Mouse (Mus musculus) v-Abl transformed pro-B cells (cell line): ENCODE measurements around the gene Gpr4.

Source experiments
- in situ Hi-C, 2 experiments: fragments of 400-800 bp; cut with MboI; formaldehyde crosslinking; loops; one replicate each; pipeline ENCODE4 v1.15.1; 2025; ENCODE audit not compliant: unreplicated experiment in 2 of 2

Gpr4 gene

DNA sequence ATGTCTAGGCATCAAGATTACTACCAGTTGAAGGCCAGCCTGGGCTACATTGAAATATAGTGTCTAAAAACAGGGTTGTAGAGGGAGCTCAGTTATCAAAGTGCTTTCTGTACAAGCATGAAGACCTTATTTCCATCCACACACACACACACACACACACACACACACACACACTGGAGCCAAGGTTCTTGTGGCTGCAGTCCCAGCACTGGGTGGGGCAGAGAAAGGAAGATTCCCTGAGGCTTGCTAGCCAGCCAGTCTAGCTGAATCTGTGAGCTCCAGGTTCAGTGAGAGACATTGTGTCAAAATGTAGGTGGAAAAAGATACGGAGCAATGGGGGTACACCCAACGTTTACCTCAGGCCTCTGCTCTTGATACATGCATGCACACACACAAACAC is 28.1 kb upstream of the Gpr4 start:
- in situ Hi-C loops, result loop anchor here (5.0 kb wide), 2 partner anchors 48 to 178 kb away; no protein-coding TSS in a partner anchor

DNA sequence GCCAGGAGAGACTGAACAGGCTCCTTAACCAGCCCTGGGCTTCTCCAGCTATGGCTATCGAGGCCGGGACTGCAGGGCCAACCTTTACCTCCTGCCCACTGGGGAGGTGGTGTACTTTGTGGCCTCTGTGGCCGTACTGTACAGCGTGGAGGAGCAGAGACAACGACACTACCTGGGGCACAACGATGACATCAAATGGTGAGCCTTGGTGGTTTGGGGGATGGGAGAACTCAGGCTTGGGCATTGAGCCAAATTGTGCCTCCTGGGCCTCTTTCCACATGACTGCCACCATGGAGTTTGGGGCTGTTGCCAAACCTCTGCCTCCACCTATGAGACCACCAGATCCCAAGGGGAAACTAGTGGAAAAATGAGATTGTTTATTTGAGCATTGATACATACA is 27.6 kb upstream of the Gpr4 start:
- in situ Hi-C loops, result loop anchor here (5.0 kb wide), 2 partner anchors 48 to 178 kb away; no protein-coding TSS in a partner anchor

DNA sequence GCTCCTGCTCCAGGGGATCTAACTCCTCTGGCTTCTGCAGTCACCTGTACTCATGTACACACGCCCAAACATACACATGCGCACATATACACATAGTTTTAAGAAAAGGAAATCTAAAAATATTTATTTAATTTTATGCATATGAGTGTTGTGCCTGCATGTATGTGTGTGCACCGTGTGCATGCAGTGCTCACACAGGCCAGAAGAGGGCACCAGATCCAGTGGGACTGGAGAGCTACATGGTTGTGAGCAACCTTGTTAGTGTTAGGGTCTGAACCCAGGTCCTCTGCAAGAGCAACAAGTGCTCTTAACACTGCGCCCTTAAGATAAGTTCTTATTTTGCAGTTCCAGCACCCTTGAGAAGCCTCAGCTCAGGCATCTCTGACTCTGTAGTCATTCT is 17.7 kb upstream of the Gpr4 start:
- in situ Hi-C loops, result loop anchor here (5.0 kb wide), 1 partner anchor 88 kb away; the partner anchor contains the start of genes Ppm1n (in 2 of the 2) and Rtn2 (in 2 of the 2)

DNA sequence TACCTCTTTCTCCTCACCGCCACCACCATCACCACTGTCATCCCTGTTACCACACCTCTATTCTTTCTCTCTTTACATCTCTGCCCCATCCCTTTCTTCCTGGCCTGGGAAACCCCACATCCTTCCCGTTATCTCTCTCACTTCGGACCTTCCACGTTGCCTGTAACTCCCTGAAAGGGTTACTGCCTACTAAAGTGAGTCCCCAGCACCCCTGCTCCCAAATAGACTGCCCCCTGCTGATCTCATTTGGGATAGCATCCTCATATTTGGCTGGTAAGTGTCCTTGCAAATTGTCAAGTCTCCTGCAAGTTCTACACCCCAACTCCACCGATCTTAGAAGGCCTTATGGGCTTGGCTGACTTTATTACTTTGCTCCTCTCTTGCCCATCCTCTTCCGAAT is 15.7 kb upstream of the Gpr4 start:
- in situ Hi-C loops, result loop anchor here in 1 of 2 experiments (5.0 kb wide), 1 partner anchor 86 kb away; the partner anchor contains the start of genes Ppm1n and Rtn2

DNA sequence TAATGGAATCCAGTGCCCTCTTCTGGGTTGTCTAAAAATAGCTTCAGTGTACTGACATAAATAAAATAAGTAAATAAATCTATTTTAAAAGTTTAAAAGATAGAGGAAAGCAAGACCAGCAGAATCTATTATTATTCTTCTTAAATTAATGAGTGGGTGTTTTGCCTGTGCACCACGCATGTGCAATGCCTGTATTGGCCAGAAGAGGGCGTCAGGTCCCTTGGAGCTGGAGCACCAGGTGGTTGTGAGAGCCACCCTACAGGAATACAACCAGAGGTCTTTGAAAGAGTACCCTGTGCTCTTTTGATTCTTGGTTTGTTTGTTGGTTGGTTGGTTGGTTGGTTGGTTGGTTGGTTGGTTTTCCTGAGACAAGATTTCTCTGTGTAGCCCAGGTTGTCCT is 14.4 kb upstream of the Gpr4 start:
- in situ Hi-C loops, result loop anchor here in 1 of 2 experiments (5.0 kb wide), 1 partner anchor 84 kb away; the partner anchor contains the start of genes Ppm1n and Rtn2

DNA sequence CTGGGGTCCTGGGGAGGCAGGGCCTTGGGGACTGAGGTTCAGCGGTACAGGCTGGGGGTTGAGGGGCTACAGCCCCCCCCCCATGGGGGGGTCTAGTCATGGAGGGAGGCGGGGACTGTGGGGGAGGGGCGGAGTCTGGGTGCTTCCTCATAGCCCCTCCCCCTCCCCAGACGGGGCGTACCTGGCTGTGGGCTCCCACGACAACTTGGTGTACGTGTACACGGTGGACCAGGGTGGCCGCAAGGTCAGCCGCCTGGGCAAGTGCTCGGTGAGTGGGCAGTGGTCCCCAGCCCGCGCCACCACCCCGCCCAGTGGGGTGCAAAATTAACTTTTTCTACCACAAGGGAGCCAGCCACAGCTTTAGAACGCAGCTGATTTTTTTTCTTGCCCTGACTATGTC is 10.7 kb upstream of the Gpr4 start:
- in situ Hi-C loops, result no loop called here

DNA sequence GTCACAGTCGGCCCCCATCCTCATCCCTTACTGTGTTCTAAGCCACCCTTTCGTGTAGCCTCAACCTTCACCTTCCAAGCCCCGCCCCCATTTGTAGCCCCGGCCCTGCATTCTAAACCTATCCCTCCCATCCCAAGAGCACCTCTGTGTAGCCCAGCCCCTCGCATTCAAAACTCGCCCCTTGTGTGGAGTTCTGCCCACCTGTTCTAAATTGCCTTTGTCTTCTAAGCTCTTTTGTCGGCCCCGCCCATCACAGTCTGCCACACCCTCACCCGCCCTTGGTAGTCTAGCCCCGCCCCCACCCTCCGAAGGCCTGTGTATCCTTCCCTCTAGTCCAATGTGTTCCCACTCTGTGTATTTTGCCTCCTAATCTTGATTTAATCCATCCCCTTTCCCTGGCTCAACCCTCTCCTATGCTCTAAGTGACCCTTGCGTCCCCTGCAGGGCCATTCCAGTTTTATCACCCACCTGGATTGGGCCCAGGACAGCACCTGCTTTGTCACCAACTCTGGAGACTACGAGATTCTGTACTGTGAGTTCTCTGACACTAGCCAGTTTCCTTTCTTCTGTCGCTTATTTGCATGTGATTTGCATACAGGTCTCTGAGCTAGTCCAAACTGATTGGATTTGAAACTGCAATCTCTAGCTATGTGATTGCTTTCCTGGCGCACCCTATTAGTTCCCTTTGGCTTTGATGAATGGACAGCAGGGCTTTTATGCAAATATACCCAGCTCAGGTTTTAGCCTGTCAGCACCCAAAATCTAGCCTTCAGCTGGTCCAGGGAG is 10.1 kb upstream of the Gpr4 start:
- in situ Hi-C loops, result no loop called here

DNA sequence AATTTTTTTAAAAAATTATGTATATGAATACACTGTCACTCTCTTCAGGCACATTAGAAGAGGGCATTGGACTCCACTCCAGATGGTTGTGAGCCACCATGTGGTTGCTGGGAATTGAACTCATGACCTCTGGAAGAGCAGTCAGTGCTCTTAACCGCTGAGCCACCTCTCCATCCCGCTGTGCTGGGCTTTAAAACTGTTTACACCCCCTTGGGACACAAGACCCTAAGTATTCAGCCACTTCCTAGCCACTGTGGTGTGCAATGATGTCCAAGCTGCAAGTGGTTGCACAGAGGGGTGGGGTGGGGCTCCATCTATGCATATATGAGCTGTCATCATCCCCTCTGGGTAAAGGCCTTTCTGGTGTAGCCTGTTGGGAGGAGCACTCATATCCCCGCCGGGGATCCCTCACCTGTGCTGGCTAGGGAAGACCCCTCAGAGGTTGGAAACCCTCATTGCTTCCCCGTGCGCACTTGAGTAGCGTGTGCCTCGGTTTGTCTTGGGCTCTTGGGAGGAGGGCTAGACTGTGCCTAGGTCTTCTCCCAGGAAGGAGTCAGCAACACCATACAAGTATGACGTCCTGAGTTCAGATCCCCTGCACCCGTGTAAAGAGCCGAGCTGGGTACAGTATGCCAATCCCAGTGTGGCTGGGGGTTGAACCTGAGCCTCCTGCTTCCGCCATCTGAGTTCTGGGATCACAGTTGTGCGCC is 4.0 kb upstream of the Gpr4 start:
- in situ Hi-C loops, result no loop called here

DNA sequence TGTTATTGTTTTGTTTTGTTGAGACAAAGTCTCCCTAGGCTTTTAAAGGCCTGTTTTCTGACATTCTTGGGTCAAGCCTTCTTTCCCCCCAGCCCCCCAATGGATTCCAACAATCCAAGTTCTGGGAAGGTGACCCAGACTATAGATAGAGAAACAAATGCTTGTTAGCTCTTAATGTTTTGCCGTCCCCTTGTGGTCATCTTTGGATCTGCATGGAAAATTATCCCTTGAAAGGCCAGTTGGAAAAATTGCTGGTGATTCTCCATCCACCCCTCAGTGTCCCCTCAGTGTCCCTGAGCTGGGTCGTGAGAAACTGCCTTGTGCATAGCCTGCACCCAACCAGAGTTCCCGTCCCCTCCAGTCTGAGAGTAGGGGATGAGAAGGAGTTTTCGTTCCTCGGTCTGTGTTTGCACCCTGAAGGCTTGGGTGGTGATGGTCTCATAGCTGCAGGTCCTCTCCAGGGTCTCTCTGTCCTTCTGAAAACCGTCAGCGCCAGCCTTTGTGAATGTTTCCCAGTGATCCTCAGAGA is 3.3 kb upstream of the Gpr4 start:
- in situ Hi-C loops, result no loop called here

DNA sequence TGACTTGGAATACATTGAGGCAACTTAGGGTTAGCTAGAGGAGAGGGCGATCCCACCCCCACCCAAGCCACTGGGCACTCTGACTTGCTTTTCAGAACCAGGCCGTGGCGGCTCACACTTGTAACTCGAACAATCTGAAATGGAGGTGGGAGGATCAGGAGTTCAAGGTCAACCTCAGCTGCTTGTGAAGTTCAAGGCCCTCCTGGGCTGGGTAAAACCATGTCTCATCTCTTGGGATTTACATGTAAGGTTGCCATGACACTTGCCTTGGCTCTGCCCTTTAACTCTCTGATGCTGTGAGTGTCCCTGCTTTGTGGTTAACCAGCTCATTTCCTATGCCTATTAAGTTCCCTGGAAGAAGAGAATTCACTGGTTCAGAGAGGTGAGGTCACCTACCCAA is 2.8 kb upstream of the Gpr4 start:
- in situ Hi-C loops, result no loop called here

DNA sequence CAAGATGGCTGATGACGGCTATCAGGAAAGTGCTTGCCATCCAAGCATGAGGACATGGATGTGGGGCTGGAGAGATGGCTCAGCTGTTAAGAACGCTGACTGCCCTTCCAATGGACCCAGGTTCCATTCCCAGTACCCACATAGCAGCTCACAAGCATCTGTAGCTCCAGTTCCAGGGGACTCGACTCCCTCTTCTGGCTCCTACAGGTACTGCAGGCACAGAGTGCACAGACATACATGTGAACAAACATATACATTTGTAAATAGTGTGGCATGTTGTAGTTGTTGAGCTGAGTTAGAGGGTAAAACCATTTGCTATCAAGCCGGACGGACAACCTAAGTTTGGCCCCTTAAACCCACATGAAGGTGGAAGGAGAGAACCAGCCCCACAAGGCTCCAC is 2.3 kb upstream of the Gpr4 start:
- in situ Hi-C loops, result no loop called here

DNA sequence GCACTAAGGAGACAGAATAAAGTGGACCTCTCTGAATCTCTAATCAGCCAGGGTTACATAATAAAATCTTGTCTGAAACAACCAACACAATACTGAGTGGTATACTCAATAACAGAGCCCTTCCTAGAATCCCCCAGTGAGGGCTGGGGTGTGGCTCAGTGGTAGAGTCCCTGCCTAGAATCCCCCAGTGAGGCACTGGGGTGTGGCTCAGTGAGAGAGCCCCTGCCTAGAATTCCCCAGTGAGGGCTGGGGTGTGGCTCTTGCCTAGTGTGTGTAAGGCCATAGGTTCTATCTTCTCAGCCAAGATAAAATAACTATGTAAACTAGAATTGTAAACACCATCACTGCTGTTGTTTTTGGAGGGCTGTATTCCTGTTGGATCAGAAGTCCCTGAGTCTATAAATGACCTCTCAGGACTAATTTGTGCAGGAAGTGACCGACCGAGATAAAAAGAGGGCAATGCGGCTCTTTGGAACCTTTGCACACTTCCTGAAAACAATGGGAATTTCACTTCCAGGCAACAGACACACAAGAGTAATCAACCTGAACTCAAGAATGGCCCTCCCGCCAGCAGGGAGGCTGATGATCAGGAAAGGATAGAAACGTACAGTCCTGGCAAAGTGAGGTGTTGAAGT is 1.2 kb upstream of the Gpr4 start:
- in situ Hi-C loops, result no loop called here

DNA sequence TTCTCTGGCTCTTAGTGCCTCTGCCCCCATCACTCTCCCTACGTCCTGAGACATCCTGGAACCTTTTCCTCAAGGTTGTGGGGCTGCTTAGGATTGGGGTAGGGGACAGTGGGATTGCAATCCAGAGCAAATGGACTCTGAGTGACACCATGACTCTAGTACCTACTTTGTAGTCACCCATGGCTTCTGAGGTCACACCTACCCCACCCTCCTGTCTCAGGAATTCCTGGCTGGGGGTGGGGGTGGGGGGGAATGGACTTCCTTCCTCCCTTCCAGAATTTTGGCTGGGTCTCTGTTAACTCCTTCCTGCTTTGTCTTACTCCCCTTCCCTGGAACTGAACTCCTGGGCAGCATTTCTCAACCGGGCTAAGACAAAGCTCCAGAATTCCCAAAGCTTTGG is 1.0 kb downstream of the Gpr4 start:
- in situ Hi-C loops, result no loop called here

DNA sequence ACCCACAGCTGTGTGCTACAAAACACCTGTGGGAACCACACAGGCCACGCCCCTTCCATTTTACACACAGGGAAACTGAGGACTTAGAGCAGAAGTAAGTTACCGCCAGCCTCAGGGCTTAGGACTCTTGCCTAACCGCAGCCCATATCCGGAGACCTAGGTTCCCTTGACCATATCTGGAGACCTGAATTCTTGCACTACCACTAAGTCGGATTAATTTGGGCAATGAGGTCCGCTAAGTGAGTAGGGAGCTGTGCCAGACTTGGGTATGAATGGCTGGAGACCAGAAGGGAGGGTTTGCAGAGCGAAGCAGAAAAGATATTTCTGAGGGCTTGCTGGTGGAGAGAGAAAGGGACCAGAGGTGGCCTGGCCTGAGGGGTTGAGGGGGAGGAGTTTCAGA is 2.0 kb downstream of the Gpr4 start:
- in situ Hi-C loops, result no loop called here

DNA sequence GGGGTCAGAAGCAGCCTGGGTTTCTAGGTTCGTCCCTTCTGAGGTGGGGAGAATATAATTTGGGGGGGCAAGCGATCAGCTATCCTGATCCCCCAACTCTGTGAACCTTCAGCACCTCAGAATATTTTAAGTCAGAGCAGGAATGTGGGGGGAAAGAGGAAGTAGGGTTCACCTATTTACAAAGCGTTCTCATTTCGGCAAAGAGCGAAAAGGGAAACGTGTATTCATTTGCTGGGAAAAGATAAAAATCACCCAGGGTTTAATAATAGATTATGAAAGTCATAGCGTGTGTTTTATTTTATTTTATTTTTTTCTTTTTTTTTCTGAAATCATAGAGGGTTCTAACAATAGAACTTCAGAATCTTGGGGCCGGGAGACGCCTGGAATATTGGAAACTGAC is 2.6 kb downstream of the Gpr4 start:
- in situ Hi-C loops, result no loop called here

DNA sequence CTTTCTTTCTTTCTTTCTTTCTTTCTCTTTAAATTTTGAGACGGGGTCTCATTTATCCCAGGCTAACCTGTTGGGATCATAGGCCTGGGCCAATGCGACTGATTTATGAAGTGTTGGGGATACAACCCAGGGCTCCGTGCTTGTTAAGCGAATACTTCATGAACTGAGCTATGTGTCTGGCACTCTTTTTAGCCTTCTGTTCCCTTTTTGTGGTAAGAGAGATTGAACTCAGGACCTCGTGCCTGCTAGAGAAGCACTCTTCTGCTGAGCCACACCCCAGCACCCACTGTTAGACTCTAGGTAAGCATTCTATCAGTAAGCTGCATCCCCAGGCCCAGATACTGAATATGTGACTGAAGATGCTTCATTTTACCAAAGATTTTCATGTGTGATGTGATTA is 5.2 kb downstream of the Gpr4 start:
- in situ Hi-C loops, result no loop called here

DNA sequence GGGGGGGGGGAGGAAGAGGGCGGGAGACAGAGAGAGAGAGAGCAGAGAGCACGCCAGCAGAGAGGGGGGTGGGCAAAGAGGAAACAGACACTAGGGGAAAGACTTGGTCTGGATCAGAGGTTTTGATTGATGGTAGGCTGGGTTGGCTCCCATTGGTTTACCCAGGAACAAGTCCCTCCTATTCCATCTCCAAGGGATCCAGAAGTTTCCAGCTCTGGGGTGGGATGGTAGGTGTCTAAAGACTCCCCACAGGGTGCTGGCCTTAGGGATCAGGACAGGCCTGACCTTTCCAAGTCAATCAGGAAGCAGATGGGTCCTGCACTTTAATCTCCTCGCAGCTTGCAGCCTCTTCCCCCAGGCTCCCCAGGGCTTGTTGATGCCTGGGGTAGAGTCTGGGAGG is 5.6 kb downstream of the Gpr4 start:
- in situ Hi-C loops, result no loop called here

DNA sequence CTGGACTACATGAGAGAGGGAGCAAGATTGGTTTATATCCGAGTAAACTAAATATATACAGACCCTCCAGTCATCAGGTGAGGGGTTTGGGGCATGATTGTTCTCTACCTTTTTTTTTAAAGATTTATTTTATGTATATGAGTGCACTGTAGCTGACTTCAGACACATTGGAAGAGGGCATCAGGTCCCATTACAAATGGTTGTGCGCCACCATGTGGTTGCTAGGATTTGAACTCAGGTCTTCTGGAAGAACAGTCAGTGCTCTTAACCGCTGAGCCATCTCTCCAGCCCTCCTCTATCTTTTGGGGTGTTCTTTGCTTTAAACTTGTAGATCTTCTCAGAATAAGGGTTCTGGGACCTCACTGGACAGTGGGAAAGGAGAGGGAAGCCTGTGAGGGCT is 7.7 kb downstream of the Gpr4 start:
- in situ Hi-C loops, result no loop called here

DNA sequence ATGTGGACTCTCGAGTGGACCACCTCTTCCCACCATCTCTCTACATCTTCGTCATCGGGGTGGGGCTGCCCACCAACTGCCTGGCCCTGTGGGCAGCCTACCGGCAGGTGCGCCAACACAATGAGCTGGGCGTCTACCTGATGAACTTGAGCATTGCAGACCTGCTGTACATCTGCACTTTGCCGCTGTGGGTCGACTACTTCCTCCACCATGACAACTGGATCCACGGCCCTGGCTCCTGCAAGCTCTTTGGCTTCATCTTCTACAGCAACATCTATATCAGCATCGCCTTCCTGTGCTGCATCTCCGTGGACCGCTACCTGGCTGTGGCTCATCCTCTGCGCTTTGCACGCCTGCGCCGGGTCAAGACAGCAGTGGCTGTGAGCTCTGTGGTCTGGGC is 9.9 kb downstream of the Gpr4 start:
- in situ Hi-C loops, result no loop called here

DNA sequence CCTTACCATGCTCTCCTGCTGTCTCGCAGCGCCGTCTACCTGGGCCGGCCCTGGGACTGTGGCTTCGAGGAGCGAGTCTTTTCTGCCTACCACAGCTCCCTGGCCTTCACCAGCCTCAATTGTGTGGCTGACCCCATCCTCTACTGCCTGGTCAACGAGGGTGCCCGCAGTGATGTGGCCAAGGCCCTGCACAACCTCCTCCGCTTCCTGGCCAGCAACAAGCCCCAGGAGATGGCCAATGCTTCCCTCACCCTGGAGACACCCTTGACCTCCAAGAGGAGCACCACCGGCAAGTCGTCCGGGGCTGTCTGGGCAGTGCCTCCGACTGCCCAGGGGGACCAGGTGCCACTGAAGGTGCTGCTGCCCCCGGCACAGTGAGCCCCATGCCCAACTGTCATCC is 10.5 kb downstream of the Gpr4 start:
- in situ Hi-C loops, result no loop called here

DNA sequence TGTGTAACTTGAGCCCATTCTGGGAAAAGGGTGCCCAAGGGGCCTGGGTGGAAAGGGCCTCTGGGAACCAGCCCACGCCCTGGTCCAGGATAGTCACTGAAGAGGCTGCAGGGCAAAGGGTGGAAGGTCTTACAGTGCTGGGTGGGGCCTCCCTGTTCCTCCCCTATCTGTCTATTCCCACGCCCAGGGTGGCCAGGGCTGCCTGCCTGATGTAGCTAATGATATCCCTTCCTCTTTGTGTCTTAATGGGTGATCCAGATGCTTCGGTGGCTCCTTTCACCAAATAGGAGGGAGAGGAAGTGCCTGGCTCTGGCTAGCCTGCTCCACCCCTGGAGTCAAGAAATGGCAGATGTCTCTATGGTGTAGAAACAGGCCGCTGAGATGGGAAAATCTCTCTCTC is 12.6 kb downstream of the Gpr4 start:
- in situ Hi-C loops, result no loop called here
